Mouse (Mus musculus): ENCODE measurements around the gene Fto. TPM values are rescaled to one million over a fixed set of nuclear protein-coding genes. Genes with fewer than 3 reads are reported as not detected.
A peak's percentile ranks its signal among the peaks of the same experiment; 100 is the strongest.

Gene Fto
- total RNA-seq, 2 experiments from 2014 or later: 62.9 to 68.3 TPM

- peak in 1 of 2 experiments; percentile 4 for DNase-seq
- intact Hi-C loops (cut with DNase I): loop anchor here (5.0 kb wide), 1 partner anchor 112 kb away; no protein-coding TSS in a partner anchor
Observed at GRCm38 (mm10) chr8:91685408-91685807, 372.1 kb downstream of the Fto start.

- intact Hi-C loops (cut with DNase I): no loop called here
- no peak for DNase-seq
Observed at GRCm38 (mm10) chr8:91692056-91692721, 378.9 kb downstream of the Fto start.

- intact Hi-C loops (cut with DNase I): no loop called here
Observed at GRCm38 (mm10) chr8:91706533-91706932, 393.2 kb downstream of the Fto start.

GRCm38 (mm10) chr8:91708661-91709060 is 395.3 kb downstream of the Fto start:
- intact Hi-C loops (cut with DNase I): no loop called here
- DNase-seq: no peak

More at GRCm38 (mm10) chr8:91706533-91706932, 393.2 kb downstream of the Fto start:
- DNase-seq: no peak

- DNase-seq: no peak
- intact Hi-C loops (cut with DNase I): no loop called here
Observed at GRCm38 (mm10) chr8:91709768-91710167, 396.4 kb downstream of the Fto start.

GRCm38 (mm10) chr8:91711202-91711601 is 397.9 kb downstream of the Fto start:
- no peak for DNase-seq
- intact Hi-C loops (cut with DNase I): no loop called here

GRCm38 (mm10) chr8:91711981-91712598 is 398.8 kb downstream of the Fto start:
- intact Hi-C loops (cut with DNase I): no loop called here

GRCm38 (mm10) chr8:91712731-91713569 is 399.6 kb downstream of the Fto start:
- intact Hi-C loops (cut with DNase I): no loop called here
- peak in 1 of 2 experiments; percentile 5 for DNase-seq

More at GRCm38 (mm10) chr8:91711981-91712598, 398.8 kb downstream of the Fto start:
- no peak for DNase-seq

- intact Hi-C loops (cut with DNase I): no loop called here
Observed at GRCm38 (mm10) chr8:91713677-91714312, 400.5 kb downstream of the Fto start.

GRCm38 (mm10) chr8:91714733-91715132 is 401.4 kb downstream of the Fto start:
- no peak for DNase-seq
- intact Hi-C loops (cut with DNase I): no loop called here

More at GRCm38 (mm10) chr8:91713677-91714312, 400.5 kb downstream of the Fto start:
- DNase-seq: no peak

- peak in 1 of 2 experiments; percentile 6 for DNase-seq
- intact Hi-C loops (cut with DNase I): no loop called here
Observed at GRCm38 (mm10) chr8:91715387-91716085, 402.2 kb downstream of the Fto start.

Other genes with a start within 250 kb of the Fto start
- 10 to 100 TPM; 35.1 to 44.2 TPM for gene Rbl2, start 243.5 kb upstream of the Fto start, total RNA-seq (2021)
- gene Aktip, start 113.5 kb upstream of the Fto start, total RNA-seq (2021): 10 to 100 TPM; 52.8 to 56.3 TPM
- 1 to 10 TPM; 1.7 to 3.8 TPM for gene Rpgrip1l, start 263 bp upstream of the Fto start, total RNA-seq (2021)

All from heart, postnatal 36 days (tissue).